Mouse (Mus musculus): ENCODE data around the gene Tmem41b. TPM values are rescaled to one million over a fixed set of nuclear protein-coding genes. Genes with fewer than 3 reads are reported as not detected.

Gene Tmem41b
- total and polyA plus RNA-seq, 3 experiments: 45.9 to 86.9 TPM; not detected in 1

- peak; percentile 85 for DNase-seq (ENCODE audit: low read depth, low spot score)
- Histone ChIP-seq H3K27ac (ENCODE audit: control insufficient read depth, low read depth, low read length) (peak overlapping the region; percentile 47), H3K4me3 (ENCODE audit: control insufficient read depth in 1 of 2, insufficient read depth in 1 of 2, low read depth in 2 of 2, low read length in 2 of 2) (no peak overlapping the region)
- TF ChIP-seq CHD2 (IDR thresholded peaks at IDR 0.05; ENCODE audit: low read length) (peak; percentile 25; the same call in 1 of the 2 replicates), NELFE (IDR thresholded peaks at IDR 0.05; ENCODE audit: low read depth, low read length) (no peak), CHD1 (IDR thresholded peaks at IDR 0.05; ENCODE audit: low read depth, low read length) (no peak), MXI1 (IDR thresholded peaks at IDR 0.05; ENCODE audit: low read depth, low read length) (peak; percentile 33; the same call in 1 of the 2 replicates), KAT2A (conservative IDR thresholded peaks at IDR 0.05; ENCODE audit: low read depth, low read length) (no peak), RCOR1 (IDR thresholded peaks at IDR 0.05; ENCODE audit: low read depth, low read length) (no peak), MYC (IDR thresholded peaks at IDR 0.05; ENCODE audit: low read depth, low read length) (no peak), UBTF (IDR thresholded peaks at IDR 0.05; ENCODE audit: borderline replicate concordance, insufficient read depth, low read depth, low read length) (no peak), SIN3A (IDR thresholded peaks at IDR 0.05; ENCODE audit: low read length) (0 out of 2 replicates have a peak, but pooled peaks have one; percentile 35), MAFK (IDR thresholded peaks at IDR 0.05; ENCODE audit: borderline replicate concordance, low read depth, low read length) (no peak), MYB (IDR thresholded peaks at IDR 0.05; ENCODE audit: low read depth, low read length) (no peak), USF1 (IDR thresholded peaks at IDR 0.05; ENCODE audit: low read depth, low read length) (no peak), POLR2AphosphoS2 (IDR thresholded peaks at IDR 0.05; ENCODE audit: low read length) (no peak), RAD21 (IDR thresholded peaks at IDR 0.05; ENCODE audit: low read depth, low read length) (no peak), NRF1 (IDR thresholded peaks at IDR 0.05; ENCODE audit: insufficient read depth, low read depth, low read length, poor library complexity, severe bottlenecking) (no peak), ZC3H11A (IDR thresholded peaks at IDR 0.05; ENCODE audit: low read depth, low read length) (no peak), E2F4 (IDR thresholded peaks at IDR 0.05; ENCODE audit: borderline replicate concordance, low read depth, low read length) (no peak), TCF12 (IDR thresholded peaks at IDR 0.05; ENCODE audit: low read depth, low read length) (0 out of 2 replicates have a peak, but pooled peaks have one; percentile 20), JUND (IDR thresholded peaks at IDR 0.05; ENCODE audit: low read depth, low read length) (no peak), USF2 (IDR thresholded peaks at IDR 0.05; ENCODE audit: borderline replicate concordance in 1 of 2, insufficient read depth in 1 of 2, low read depth in 1 of 2, low read length in 2 of 2) (no peak), POLR2AphosphoS5 (IDR thresholded peaks at IDR 0.05; ENCODE audit: borderline replicate concordance, low read depth, low read length) (no peak), EP300 (IDR thresholded peaks at IDR 0.05; ENCODE audit: low read depth in 1 of 2, low read length in 2 of 2) (peak; percentile 45 to 48; a peak in 2 of 4 replicates), ZMIZ1 (IDR thresholded peaks at IDR 0.05; ENCODE audit: low read depth, low read length) (no peak), POLR2A (IDR thresholded peaks at IDR 0.05; ENCODE audit: control insufficient read depth in 1 of 2, insufficient read depth in 1 of 2, low read depth in 1 of 2, low read length in 2 of 2, poor library complexity in 1 of 2) (no peak), BHLHE40 (IDR thresholded peaks at IDR 0.05; ENCODE audit: borderline replicate concordance, low read depth, low read length) (no peak), ZNF384 (IDR thresholded peaks at IDR 0.05; ENCODE audit: low read depth, low read length) (no peak), GATA1 (IDR thresholded peaks at IDR 0.05; ENCODE audit: low read depth, low read length) (no peak), GABPA (IDR thresholded peaks at IDR 0.05; ENCODE audit: low read depth, low read length) (no peak), MAZ (IDR thresholded peaks at IDR 0.05; ENCODE audit: low read depth, low read length) (peak; percentile 89; the same call in 1 of the 2 replicates), ETS1 (IDR thresholded peaks at IDR 0.05; ENCODE audit: low read depth, low read length) (peak; percentile 52; the same call in 1 of the 2 replicates), MEF2A (IDR thresholded peaks at IDR 0.05; ENCODE audit: extremely low read depth, insufficient replicate concordance, low read depth, low read length, poor library complexity, severe bottlenecking) (no peak), CTCF (IDR thresholded peaks at IDR 0.05 in 2 of 3, conservative IDR thresholded peaks at IDR 0.05 in 1 of 3; ENCODE audit: control insufficient read depth in 1 of 3, insufficient read depth in 1 of 3, low read depth in 2 of 3, low read length in 3 of 3, poor library complexity in 1 of 3, severe bottlenecking in 1 of 3) (no peak), ELF1 (IDR thresholded peaks at IDR 0.05; ENCODE audit: low read depth, low read length) (peak; percentile 72), ZKSCAN1 (IDR thresholded peaks at IDR 0.05; ENCODE audit: low read depth, low read length) (no peak), HCFC1 (IDR thresholded peaks at IDR 0.05; ENCODE audit: low read depth, low read length) (0 out of 2 replicates have a peak, but pooled peaks have one; percentile 22)
Observed at GRCm38 (mm10) chr7:110006471-110007195, 19.9 kb upstream of the Tmem41b start.

More at GRCm38 (mm10) chr7:110006471-110007195, 19.9 kb upstream of the Tmem41b start:
- Histone ChIP-seq H3K4me1 (ENCODE audit: control insufficient read depth in 1 of 2, insufficient read depth in 2 of 2, low read length in 2 of 2) (peaks cover 8 to 27% of the 10 kb centered on the region in 2 experiments), H3K36me3 (ENCODE audit: control insufficient read depth in 1 of 2, insufficient read depth in 2 of 2, low read length in 2 of 2) (peaks cover 0 to 28% of the 10 kb centered on the region in 2 experiments; a peak in 2 of 4 replicates), H3K27me3 (ENCODE audit: control insufficient read depth in 1 of 2, insufficient read depth in 2 of 2, low read length in 2 of 2) (no peaks in the 10 kb centered on the region), H3K9ac (ENCODE audit: control insufficient read depth, low read depth, low read length, poor library complexity, severe bottlenecking) (no peak overlapping the region; the same call in 1 of the 2 replicates), H3K79me2 (ENCODE audit: control insufficient read depth, insufficient read depth, low read length, poor library complexity) (no peaks in the 10 kb centered on the region), H3K9me3 (replicated peaks; ENCODE audit: insufficient read depth, low read length) (no peaks in the 10 kb centered on the region)

Data from MEL (cell line).